Mouse (Mus musculus): ENCODE data around the gene Plxna2. TPM values are rescaled to one million over a fixed set of nuclear protein-coding genes. Genes with fewer than 3 reads are reported as not detected.
A peak's percentile ranks its signal among the peaks of the same experiment; 100 is the strongest.

The Plxna2 gene
- 72.1 and 78.3 TPM in 2 replicates for polyA plus RNA-seq (2015; fragmentation: Nextera tagmentation; extraction: Ambion mirVana)

DNA sequence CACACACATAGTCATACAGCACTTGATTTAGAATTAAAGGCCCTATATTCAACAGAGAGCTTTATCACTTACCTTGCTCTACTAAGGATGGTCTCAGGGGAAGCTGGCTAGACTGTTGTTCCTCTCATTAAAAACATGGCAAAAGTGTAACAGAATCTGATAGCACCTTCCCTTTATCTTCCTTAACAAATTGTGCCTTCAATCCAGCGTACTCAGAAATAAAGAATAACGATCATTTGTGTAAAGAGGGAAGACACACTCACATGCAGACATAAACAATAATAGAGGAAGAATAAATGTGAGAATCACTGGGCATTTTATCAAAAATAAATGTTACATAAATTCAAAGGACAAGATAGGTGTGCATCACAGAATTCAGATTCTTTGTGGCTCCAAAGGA, at the start of gene Plxna2:
Plxna2 (plus strand) TSS at position 301 of the 400 bp plus-strand sequence.
- H3K4me3 ChIP-seq, result peak within 1 kb of the TSS; percentile 84
- no peaks in the 10 kb centered on the region for H3K9me3 ChIP-seq
- H3K36me3 ChIP-seq, result no peaks in the 10 kb centered on the region
- H3K9ac ChIP-seq (replicated peaks), result peak within 1 kb of the TSS; percentile 94
- H3K27ac ChIP-seq (replicated peaks), result peak within 1 kb of the TSS; percentile 96
- H3K4me2 ChIP-seq (replicated peaks), result peak within 1 kb of the TSS; percentile 77
- no peaks in the 10 kb centered on the region for H3K27me3 ChIP-seq
- no peak for ATAC-seq (replicated peaks)
- H3K4me1 ChIP-seq, result peaks cover 40% of the 10 kb centered on the region
- 87% methylated on average over 2 of the region's 2 CpGs for WGBS

DNA sequence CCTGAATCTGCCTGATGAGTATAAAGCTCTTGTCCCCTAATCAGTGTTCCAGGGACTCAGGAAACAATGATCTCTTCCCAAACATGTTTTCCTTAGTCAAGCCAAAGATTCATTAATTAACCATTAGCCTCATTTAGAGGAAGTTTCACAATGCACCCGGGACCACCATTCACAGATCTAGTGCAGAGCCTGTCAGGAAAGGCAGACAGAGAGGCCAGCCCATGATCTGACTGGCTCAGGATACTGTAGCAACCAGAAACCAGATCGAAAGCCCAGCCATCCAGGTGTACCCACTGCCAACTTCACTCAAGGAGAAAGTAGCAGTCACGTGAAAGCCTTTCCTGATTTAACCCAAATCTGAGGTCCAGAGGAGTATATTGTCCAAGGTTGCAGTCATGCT, 44.1 kb upstream of the Plxna2 start:
- no peak overlapping the region for H3K9ac ChIP-seq (replicated peaks)
- H3K9me3 ChIP-seq, result no peaks in the 10 kb centered on the region
- peaks cover 9% of the 10 kb centered on the region for H3K4me1 ChIP-seq
- 30% methylated on average over 3 of the region's 3 CpGs for WGBS
- H3K27ac ChIP-seq (replicated peaks), result no peak overlapping the region
- H3K4me3 ChIP-seq, result no peak overlapping the region
- no peaks in the 10 kb centered on the region for H3K36me3 ChIP-seq
- no peaks in the 10 kb centered on the region for H3K27me3 ChIP-seq
- no peak overlapping the region for H3K4me2 ChIP-seq (replicated peaks)
- no peak for ATAC-seq (replicated peaks)

DNA sequence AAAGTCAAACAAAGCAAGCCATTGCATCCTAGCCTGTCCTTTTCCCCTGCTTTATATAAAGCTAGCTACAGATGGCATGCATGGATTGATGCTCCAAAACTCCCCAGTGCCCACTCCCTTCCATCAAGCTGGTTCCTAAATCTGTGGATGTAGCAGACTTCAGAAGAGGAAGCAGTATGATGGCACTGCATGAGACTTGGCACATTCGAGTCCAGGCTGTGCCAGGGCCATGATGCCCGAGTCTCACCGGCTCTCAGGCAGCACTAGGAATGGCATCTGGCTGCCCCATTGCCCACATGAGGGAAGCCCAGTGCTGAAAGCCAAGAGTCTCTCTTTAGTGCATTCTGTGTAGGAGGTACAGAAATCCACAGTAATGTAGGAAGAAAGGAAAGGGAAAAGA, 39.7 kb upstream of the Plxna2 start:
- peak overlapping the region; percentile 57 for H3K27ac ChIP-seq (replicated peaks)
- H3K9me3 ChIP-seq, result no peaks in the 10 kb centered on the region
- ATAC-seq (replicated peaks), result peak; percentile 75
- no peaks in the 10 kb centered on the region for H3K36me3 ChIP-seq
- no peak overlapping the region for H3K4me2 ChIP-seq (replicated peaks)
- no peak overlapping the region for H3K9ac ChIP-seq (replicated peaks)
- H3K27me3 ChIP-seq, result no peaks in the 10 kb centered on the region
- WGBS, result 72% methylated on average over 3 of the region's 3 CpGs
- no peak overlapping the region for H3K4me3 ChIP-seq
- peaks cover 9% of the 10 kb centered on the region for H3K4me1 ChIP-seq

DNA sequence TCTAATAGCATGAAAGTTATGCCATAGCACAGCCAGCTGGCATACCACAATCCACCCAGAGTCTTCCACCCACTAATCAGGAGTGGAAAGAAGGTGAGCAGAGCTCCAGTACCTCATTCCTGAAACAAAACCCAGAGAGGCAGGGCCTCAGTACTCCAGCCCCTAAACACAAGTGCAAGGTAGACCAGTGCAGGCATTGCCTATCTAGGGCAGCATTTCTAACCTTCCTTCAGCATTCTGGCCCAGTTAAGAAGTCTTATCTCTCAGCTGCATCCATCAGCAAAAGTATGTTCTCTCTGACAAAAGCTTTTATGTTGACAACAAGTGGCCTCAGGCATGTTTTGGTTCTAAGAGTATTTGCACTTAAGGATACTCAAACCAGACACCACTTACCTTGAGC, 37.5 kb upstream of the Plxna2 start:
- Histone ChIP-seq H3K4me2 (replicated peaks) (no peak overlapping the region), H3K9ac (replicated peaks) (no peak overlapping the region), H3K9me3 (no peaks in the 10 kb centered on the region), H3K27me3 (no peaks in the 10 kb centered on the region), H3K36me3 (no peaks in the 10 kb centered on the region), H3K27ac (replicated peaks) (no peak overlapping the region), H3K4me1 (peaks cover 6% of the 10 kb centered on the region; the same call in 1 of the 2 replicates), H3K4me3 (no peak overlapping the region)
- ATAC-seq (replicated peaks), result no peak

DNA sequence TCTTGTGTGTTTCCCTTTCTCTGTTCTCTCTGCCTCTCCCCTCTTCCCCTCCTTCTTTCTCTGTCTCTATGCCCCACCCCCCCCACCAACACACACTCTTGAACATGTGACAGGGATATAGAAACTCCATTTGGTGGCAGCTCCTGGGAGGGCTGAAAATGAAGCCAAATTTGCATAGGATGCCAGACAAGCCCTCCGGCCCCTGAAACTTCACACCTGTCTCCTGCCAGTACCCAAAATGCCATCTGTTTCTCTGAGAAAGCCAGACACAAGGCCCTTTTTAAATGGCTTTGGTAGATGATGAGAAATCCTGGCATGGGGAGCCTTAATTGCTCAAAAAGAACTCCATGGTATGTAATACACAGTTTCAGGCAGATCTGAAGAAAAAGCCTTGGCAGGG, 31.3 kb upstream of the Plxna2 start:
- WGBS, result 16% methylated on average over 1 of the region's 1 CpGs
- Histone ChIP-seq H3K27ac (replicated peaks) (peak overlapping the region; percentile 83), H3K4me1 (peaks cover 26% of the 10 kb centered on the region), H3K36me3 (no peaks in the 10 kb centered on the region), H3K4me2 (replicated peaks) (no peak overlapping the region), H3K4me3 (no peak overlapping the region), H3K9ac (replicated peaks) (no peak overlapping the region), H3K9me3 (no peaks in the 10 kb centered on the region), H3K27me3 (no peaks in the 10 kb centered on the region)
- ATAC-seq (replicated peaks), result peak; percentile 85

DNA sequence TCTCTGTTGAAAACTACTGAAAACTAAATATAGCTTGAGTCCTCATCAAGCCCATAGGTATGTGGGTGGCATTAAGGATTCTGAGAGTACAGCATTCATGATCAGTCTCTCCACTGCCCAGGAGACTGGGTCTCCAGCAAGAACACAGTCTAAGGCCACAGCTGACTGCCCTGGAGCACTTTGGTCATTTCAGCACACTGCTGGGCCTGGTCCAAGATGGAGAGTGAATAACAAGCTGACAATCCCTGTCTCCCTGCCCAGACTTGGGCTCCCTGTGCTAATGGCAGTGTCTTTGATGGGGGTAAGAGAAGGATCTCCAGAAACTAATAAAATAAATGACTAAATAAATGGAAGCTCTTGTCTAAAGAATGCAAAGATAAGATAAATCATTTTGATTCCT, 30.5 kb upstream of the Plxna2 start:
- Histone ChIP-seq H3K4me2 (replicated peaks) (no peak overlapping the region), H3K36me3 (no peaks in the 10 kb centered on the region), H3K9me3 (no peaks in the 10 kb centered on the region), H3K4me1 (peaks cover 26% of the 10 kb centered on the region), H3K27me3 (no peaks in the 10 kb centered on the region), H3K9ac (replicated peaks) (no peak overlapping the region), H3K27ac (replicated peaks) (peak overlapping the region; percentile 83), H3K4me3 (no peak overlapping the region)
- ATAC-seq (replicated peaks), result peak; percentile 83

DNA sequence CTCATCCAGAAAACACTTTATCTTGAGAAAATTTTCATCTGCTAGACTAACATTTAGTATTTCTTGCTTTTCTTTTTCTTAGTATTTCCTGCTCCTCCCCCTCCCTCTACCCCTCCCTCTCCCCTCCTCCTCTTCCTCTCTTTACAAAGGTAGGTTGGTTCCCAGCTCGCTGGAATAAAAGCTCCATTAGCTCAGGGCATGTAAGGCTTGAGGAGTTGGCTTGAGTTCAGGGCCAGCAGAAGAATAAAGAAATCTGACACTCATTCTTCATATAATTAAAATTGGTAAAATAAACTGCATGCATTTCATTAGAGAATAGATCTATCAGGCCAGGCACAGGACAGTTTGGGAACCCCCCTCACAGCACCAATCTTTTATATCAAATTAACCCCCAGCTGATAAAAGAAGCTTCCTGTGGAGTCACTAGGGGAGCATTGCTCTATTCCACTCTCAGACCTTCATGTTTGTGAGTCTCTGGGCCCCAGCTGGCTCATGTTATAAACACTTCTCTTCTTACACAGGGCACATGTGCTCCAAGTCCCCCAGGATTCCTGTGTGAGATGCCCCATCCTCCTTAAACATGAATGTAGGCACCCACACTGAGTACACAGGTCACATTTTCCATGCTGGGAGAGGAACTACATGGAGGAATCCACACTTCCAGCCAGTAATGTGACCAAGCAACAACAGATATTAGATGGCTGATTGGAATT, 29.9 kb upstream of the Plxna2 start:
- Histone ChIP-seq H3K4me3 (no peak overlapping the region), H3K9ac (replicated peaks) (no peak overlapping the region), H3K27ac (replicated peaks) (peak overlapping the region; percentile 83), H3K4me2 (replicated peaks) (no peak overlapping the region), H3K9me3 (no peaks in the 10 kb centered on the region), H3K36me3 (no peaks in the 10 kb centered on the region), H3K27me3 (no peaks in the 10 kb centered on the region), H3K4me1 (peaks cover 26% of the 10 kb centered on the region)
- WGBS, result 4% methylated on average over 1 of the region's 1 CpGs
- ATAC-seq (replicated peaks), result no peak; the same call in 1 of the 2 replicates

DNA sequence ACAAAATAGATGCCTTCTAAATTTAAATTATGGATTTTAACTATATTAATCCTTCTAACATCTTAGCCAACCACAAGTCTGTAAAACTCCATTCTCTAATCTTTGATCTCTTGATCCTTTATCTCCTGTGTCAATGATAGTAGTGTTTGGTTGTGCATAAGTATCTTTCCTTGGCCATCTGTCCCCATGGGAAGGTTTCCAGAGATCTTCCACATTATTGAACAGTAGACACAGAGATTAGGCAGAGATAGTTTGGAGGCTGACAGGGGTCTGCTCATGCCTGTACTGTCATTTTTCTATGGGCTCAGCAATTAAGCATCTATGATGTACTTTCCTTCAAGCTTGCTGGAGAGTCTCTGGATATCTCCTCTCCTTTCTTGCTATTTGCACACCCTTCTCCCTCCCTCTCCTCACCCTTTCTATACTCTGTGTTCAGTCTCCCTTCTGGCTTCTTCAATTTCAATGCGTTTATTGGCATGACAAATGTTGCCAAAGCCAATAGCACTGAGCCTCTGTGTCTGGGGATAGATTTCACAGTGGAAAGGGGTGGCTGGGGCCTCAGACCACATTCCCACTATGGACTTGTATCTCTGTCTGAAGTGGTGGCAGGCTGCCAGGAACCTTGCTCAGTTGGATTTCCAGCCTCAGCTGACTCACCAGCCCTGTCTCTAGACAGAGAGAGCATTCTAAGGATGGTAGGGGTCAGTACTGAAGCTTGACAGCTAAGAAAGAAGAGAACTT, 29.1 kb upstream of the Plxna2 start:
- H3K36me3 ChIP-seq, result no peaks in the 10 kb centered on the region
- 47% methylated on average over 1 of the region's 1 CpGs for WGBS
- no peak overlapping the region for H3K4me2 ChIP-seq (replicated peaks)
- no peaks in the 10 kb centered on the region for H3K27me3 ChIP-seq
- H3K4me3 ChIP-seq, result no peak overlapping the region
- H3K27ac ChIP-seq (replicated peaks), result peak overlapping the region; percentile 83
- no peak overlapping the region for H3K9ac ChIP-seq (replicated peaks)
- H3K4me1 ChIP-seq, result peaks cover 26% of the 10 kb centered on the region
- no peak for ATAC-seq (replicated peaks)
- H3K9me3 ChIP-seq, result no peaks in the 10 kb centered on the region

DNA sequence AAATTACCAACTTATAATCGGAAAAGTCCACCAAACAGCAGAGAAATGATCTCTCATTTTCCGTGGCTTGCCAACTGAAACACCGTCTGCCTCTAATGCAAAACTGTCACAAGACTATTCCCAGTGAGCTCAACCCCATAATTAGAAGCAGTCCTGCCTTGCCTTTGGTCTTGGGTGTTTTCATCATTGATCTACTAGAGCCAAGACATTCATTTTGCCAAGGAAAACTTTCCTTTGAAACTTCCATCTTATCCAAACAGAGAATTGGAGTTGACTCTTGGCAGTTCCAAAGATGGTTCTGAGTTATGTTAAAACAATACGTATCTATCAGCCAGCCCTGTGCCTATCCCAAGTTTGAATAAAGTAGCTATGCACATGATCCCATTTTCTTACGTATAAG, 24.9 kb upstream of the Plxna2 start:
- no peaks in the 10 kb centered on the region for H3K27me3 ChIP-seq
- no peak overlapping the region for H3K4me3 ChIP-seq
- no peaks in the 10 kb centered on the region for H3K36me3 ChIP-seq
- ATAC-seq (replicated peaks), result no peak
- WGBS, result 80% methylated on average over 5 of the region's 5 CpGs
- H3K9me3 ChIP-seq, result no peaks in the 10 kb centered on the region
- no peak overlapping the region for H3K9ac ChIP-seq (replicated peaks)
- H3K27ac ChIP-seq (replicated peaks), result no peak overlapping the region
- no peak overlapping the region for H3K4me2 ChIP-seq (replicated peaks)
- peaks cover 15% of the 10 kb centered on the region for H3K4me1 ChIP-seq

DNA sequence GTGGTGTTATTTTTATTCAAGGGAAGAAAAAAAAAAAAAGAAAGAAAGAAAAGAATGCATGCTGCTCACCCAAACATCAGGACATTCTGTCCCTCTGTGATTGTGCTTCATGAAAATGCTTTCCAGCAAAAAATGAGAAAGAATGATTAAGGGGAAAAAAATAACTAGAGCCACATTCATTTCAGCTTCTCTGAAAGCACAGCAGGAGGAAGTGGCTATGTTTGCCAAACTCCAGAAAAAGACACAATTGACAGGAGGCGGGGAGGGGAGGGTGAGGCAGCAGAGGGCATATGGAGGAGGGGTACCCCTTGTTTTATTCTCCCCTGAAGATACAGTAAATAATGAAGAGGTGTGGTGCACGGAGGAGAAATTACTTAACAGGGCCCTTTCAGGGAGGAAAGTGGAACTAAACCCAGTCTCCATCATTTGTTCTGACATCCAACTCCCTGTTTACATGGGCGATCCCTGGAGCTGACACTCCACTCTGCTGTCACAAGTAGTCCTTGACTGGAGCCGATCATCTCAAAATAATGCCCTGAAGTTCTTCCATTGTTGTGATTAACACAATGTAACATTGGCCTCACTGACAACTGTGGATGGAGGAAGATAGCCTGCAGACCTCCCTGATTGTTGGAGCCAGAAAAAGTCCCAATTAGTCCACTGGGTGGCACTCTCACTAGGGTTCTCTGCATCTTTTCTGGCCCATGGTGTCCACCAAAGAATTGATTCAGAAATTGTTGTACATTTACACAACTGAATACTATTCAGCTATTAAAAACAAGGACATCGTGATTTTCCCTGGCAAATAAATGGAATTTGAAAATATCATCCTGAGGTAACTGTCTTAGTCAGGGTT, 10.4 kb upstream of the Plxna2 start:
- 45% methylated on average over 5 of the region's 5 CpGs for WGBS
- no peak overlapping the region for H3K27ac ChIP-seq (replicated peaks)
- no peaks in the 10 kb centered on the region for H3K9me3 ChIP-seq
- H3K4me3 ChIP-seq, result no peak overlapping the region
- ATAC-seq (replicated peaks), result no peak
- H3K27me3 ChIP-seq, result no peaks in the 10 kb centered on the region
- H3K36me3 ChIP-seq, result no peaks in the 10 kb centered on the region
- H3K4me1 ChIP-seq, result peaks cover 20% of the 10 kb centered on the region
- no peak overlapping the region for H3K9ac ChIP-seq (replicated peaks)
- H3K4me2 ChIP-seq (replicated peaks), result no peak overlapping the region

DNA sequence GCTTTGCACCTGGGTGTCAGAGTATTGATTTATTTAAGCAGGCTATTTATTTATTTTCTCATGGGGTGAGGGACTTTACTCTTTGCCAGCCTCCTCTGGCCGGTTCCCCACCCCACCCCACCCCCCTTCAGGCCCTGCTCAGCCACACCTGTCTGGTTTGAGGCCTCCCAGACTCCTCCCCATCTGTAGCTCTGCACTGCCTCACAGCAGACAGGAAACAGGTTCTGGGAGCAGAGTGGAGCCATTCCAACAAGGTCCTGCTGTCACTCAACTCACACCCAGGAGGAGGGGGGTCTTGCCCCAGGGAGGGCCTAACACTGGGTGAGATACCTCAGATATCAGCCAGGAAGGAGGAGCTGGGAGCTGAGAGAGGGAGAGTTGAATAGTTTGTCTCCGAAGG, 7.5 kb upstream of the Plxna2 start:
- 2% methylated on average over 2 of the region's 2 CpGs for WGBS
- H3K27me3 ChIP-seq, result no peaks in the 10 kb centered on the region
- peak; percentile 47 for ATAC-seq (replicated peaks)

DNA sequence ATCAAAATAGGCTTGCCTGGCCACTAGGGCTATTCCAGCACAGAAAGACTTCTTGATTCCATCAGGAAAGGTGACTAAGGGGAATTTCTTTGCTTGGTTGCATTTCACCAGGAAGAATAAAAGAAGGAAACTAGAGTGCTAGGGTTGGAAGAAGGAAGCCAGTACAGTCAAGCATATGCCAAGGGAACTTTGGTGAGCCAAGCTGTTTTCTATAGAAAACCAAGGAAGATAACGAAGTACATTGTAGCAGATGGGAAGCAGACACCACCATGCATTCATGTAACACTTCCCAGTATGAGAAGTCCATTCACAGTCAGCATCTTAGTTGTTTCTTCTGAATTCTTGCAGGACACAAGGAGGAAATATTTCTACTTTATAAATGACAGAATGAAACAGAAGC, 5.4 kb upstream of the Plxna2 start:
- no peak for ATAC-seq (replicated peaks)
- Histone ChIP-seq H3K4me1 (peaks cover 38% of the 10 kb centered on the region), H3K4me2 (replicated peaks) (no peak overlapping the region), H3K27me3 (no peaks in the 10 kb centered on the region), H3K27ac (replicated peaks) (peak overlapping the region; percentile 87), H3K4me3 (no peak overlapping the region), H3K36me3 (no peaks in the 10 kb centered on the region), H3K9ac (replicated peaks) (no peak overlapping the region), H3K9me3 (no peaks in the 10 kb centered on the region)
- WGBS, result 46% methylated on average over 1 of the region's 1 CpGs

More for the DNA sequence above, 7.5 kb upstream of the Plxna2 start:
- no peak overlapping the region for H3K4me3 ChIP-seq
- no peaks in the 10 kb centered on the region for H3K36me3 ChIP-seq
- H3K9me3 ChIP-seq, result no peaks in the 10 kb centered on the region
- peaks cover 42% of the 10 kb centered on the region for H3K4me1 ChIP-seq
- peak overlapping the region; percentile 41; the same call in 1 of the 2 replicates for H3K27ac ChIP-seq (replicated peaks)
- H3K9ac ChIP-seq (replicated peaks), result no peak overlapping the region
- H3K4me2 ChIP-seq (replicated peaks), result no peak overlapping the region
